Mouse (Mus musculus) NIH3T3 (cell line): Measurements from ENCODE around the gene Ttc7b.

Experiments
- DNase-seq: peaks from one replicate; pipeline ENCODE4 v3.0.0-alpha.2; 2012; ENCODE audit warnings: low read depth

Ttc7b gene

DNA sequence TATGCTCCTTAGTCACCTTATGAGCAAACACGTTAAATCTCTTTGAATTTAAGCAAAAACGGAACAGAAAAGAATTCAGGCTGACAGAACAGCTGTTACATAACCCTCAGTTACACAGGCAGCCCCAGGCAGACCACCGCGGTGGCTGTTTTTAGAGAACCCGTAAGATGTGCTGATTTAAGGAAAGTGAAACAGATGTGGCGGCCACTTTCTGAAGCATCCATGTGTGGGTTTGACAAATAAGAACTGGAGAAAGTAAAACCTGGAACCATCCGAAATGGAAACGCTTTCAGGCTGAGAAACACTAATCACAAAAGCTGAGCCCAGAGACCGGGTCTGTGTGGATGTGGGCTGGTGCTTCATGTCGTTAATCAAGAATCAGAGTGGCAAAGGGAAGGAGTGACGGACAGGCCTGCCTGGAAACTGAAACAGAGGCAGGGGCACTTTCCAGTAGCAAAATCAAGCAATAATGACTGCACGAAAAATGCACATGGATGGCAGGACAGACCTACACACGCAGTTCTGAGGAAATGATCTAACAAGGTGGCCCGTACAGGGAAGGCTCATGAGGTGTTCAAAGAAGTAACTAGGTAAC, 139.8 kb downstream of the Ttc7b start:
- no peak for DNase-seq

GRCm38 (mm10) chr12:100379833-100380232, 140.8 kb downstream of the Ttc7b start:
- DNase-seq: no peak

GRCm38 (mm10) chr12:100378266-100378665, 142.4 kb downstream of the Ttc7b start:
- DNase-seq: peak; percentile 78

- DNase-seq: peak; percentile 71
These were observed 142.8 kb downstream of the Ttc7b start for GRCm38 (mm10) chr12:100377791-100378190.

DNA sequence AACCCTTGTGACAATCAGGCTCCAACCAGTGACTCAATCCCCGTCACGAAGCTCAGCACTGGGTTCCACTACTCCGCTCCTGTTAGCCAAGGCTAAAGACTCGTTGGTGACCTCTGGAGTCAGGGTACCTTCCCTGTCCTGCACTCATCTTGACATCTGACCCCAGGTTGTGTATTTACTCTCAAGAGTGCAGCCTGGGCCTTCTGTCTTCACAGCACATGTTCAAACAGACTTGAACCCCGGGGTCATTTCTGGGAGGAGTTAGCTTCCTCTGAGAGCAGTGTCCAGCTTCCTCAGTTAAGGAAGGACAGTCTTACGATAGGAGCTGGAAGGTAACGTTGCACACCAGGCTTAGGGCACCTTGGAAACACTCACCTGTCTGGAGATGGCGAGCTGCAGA, 144.8 kb downstream of the Ttc7b start:
- no peak for DNase-seq

DNA sequence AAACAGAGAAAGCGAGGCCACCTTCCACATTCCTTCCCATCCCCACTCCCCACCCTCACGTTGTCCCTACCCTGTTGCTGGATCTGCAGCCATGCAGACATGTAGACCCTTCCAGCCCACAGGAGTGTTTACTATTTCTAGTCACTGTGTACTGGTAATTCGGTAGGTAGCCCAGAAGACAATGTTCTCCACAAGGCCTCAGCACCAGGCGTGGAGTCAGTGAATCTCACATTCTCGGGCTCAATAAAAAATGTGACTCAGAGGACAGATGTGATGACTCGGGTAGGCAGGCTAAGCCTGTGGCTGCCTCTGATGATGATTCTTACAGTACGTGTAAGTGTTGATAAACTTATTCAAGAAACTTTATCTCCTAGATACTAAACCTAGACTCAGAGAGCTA, 147.8 kb downstream of the Ttc7b start:
- peak; percentile 20 for DNase-seq

GRCm38 (mm10) chr12:100372015-100372414, 148.6 kb downstream of the Ttc7b start:
- no peak for DNase-seq

DNA sequence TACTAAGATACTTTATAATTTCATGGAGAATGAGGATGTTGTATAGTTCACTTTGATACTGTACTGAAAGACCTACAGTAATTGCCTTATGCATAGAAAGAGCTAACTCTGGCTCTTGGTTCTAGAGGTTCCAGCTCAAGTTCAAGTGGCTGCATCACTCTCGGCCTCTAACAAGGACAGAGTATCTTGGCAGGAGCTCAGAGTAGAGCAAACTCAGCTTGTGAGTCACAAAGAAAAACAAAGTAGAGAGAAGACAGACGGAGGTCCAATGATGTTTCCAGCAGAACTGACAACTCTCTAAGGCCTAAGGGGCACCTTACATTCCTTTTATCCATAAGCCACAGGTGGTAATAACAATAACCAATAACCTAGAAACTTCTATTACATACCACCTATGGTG, 150.8 kb downstream of the Ttc7b start:
- peak; percentile 16 for DNase-seq

DNA sequence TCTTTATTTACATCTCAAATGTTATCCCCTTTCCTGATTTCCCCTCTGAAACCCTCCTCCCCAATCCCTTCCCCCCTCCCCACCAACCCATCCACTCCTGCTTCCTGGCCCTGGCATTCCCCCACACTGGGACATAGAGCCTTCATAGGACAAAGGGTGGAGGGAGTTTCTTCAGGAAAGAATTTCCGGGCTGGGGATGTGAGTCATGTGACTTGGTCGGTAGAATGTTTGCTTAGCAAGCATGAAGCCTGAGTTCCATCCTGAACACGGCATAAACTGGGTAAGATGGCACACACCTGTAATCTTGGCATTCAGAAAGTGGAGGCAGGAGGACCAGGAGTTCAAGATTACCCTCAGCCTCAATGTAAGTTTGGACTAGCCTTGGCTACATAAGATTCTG, 151.4 kb downstream of the Ttc7b start:
- DNase-seq: no peak

GRCm38 (mm10) chr12:100361330-100361729, 159.3 kb downstream of the Ttc7b start:
- peak; percentile 12 for DNase-seq

- DNase-seq: no peak
These were observed 162.5 kb downstream of the Ttc7b start for GRCm38 (mm10) chr12:100358040-100358620.

- no peak for DNase-seq
These were observed 164.2 kb downstream of the Ttc7b start for GRCm38 (mm10) chr12:100356407-100356806.

DNA sequence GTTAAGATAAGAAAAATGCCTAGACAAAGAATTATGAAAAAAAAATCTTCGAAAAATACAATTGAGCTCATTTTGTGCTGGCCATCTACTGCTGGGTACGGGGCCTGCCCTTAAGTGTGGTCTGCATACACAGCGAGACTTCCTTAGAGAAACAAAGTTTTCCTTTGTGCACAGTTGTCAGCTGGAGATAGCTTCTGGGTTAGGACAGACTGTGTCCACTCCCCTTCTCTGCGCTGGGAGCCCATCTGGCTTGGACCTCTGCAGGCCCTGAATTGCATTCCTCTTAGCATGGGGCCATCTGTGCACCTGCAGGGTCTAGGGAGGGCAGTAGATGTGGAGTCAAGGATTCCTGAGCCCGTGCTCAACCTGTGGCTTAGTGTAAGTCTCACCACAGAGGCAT, 165.1 kb downstream of the Ttc7b start:
- no peak for DNase-seq

DNA sequence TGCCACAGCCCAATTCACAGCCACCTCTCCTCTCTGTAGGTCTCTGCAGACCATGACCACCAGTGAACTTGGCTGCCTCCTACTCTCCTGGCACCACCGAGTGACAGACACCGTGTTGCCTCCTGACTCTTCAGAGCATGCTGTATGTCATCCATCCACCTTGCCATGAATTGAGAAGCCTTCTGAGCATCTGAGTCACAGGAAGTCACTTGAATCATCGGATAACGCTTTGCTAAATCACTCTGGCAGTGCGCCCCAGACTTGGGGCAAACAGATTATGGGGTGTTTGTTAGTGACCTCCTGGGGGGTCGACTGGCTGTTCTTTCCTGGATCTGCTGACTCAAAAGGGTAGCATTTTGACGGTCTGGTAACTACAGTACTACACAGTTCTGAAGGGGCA, 166.7 kb downstream of the Ttc7b start:
- DNase-seq: peak; percentile 68

DNA sequence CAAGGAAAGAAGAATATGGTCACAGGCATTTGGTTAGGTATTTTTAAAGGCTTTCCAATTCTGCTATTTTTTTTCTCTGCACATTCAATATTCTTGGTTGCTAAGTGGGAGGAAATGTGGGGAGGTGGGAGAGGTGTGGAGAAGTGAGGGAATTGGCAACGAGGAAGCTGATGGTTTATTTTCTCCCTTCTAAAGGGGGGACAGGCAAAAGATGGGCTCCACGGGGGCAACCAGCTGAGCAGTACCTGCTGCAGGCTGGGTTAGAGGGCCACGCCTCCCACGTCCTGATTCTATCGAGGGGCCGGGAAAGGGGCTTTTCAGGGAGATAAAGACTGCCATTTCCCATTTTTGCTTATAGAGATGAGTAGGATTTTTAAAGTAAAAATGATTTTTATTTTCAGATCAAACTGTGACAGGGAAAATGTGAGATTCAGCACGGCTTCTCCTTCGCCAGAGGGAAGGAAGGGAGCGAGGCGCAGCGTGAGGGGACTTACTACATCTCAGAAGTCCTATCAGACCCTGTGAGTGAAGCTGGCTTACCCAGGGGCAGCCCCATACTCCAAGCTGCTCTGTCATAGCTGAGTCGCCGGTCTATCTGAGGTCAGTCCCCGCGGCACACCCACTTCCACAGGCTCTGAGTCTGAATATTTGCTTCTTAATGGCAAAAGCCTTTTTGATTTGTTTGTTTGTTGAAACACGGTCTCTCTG, 167.4 kb downstream of the Ttc7b start:
- DNase-seq: no peak

DNA sequence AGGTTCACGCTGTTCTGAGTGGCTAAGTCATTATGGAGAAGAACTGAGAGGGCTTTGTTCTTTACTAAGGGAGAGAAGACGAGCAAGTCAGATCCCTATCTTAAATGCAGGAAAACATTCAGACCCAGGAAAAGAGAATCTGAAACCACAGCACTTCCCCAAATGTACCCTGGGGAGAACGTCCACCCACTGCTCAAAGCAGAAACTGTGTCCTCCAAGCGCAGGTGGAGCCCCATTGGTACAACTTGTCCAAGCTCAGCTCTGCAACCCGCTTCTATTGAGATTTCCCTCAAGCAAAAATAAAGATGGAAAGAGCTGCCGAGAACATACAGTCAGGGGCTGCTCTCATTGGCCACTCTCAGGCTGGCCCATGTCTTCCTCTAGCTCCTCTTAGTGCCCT, 168.5 kb downstream of the Ttc7b start:
- DNase-seq: no peak

GRCm38 (mm10) chr12:100343554-100343953, 177.1 kb downstream of the Ttc7b start:
- DNase-seq: no peak

DNA sequence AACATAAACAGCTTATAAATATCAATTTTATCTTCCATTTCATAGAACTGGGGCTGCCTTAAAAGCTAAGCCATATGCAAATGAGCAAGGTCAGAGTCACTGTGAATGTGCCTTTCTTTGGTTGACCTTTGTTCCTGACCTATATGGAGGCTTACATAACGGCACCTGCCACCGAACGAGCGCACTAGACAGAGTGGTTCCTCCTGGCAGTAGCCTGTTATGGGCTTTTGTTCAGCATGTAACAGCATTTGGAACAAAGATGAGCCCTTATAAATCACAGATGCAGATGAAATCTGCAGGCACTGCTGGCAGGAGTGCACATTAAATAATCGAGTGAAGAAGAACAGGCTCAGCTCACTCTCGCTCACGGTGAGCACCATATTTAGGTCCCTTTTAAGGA, 179.0 kb downstream of the Ttc7b start:
- no peak for DNase-seq

- DNase-seq: no peak
These were observed 179.6 kb downstream of the Ttc7b start for GRCm38 (mm10) chr12:100340901-100341460.

DNA sequence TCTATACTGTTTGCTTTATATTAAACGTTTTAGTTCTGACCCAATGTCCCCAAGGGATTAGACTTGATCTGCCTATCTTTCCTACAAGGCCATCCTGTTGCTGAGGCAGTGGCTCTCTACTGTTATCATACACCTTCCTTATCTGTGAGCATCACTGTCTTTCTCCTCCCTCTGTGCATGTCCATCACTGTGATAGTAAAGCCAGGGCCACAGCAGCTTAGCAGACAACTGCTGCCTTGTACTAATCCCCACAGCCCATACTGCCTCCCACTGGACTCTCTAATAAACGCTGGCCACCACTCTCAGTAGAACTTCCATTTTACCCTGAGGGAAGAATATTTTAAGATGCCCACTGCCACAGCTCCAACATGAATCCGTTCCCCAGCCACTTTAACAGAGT, 182.6 kb downstream of the Ttc7b start:
- peak; percentile 66 for DNase-seq

DNA sequence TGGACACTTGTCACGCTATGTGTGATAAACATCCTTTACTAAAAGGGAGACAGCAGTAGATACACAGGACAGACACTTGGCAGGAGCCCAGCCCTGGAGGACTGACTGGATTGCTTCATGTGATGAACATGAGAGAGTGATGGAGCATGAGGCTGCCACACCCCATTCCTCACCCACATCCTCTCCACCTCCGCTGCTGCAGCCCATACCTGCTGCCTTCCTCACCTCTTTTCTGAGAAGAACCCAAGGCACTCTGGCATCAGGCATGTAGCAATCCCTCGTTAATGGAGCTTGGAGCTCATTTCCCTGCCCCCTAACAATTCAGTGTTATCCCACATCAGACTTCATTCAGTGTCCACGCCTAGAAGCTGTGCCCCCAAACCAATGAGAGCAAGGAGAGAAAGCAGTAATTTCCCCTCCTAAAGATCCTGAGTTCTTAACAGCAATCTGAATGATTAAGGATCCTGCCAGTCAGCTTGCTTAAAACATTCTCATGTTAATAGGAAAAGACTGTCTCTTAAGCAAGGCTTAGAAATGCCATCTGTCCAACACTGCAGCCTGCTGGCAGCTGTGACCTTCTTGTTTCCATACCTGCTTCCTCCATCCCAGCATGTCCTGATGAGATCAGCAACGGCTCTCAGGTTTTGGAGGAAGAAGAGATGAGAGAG, 183.1 kb downstream of the Ttc7b start:
- DNase-seq: peak; percentile 77

DNA sequence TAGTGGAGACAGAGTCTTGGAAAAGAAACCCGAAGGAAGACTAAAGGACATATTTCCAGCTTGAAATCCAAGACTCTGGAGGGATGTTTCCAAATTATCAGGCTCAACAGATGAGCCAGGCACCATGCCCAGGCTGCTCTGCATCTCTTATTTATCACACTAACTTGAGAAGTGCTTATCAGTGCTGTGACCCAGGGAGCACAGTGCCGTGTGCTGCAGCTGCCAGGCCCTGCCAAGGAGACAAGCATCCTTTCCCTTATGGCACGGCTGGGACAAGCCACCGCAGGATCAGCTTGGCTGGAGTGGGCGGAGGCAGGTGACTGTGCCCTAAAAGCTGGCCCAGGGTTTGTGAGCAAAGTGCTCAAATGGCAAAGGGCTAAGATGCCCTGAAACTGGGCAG, 184.4 kb downstream of the Ttc7b start:
- DNase-seq: peak; percentile 19

- DNase-seq: no peak
These were observed 188.8 kb downstream of the Ttc7b start for GRCm38 (mm10) chr12:100331806-100332205.
